Mouse (Mus musculus) midbrain, postnatal 0 days (tissue): ENCODE results near the gene Gatc. TPM values are rescaled to one million over a fixed set of nuclear protein-coding genes. Genes with fewer than 3 reads are reported as not detected.

Source experiments
- ATAC-seq: fragments of 200-750 bp; cut with Nextera tagmentation; 2 replicates; pipeline ENCODE4 v1.8.0; 2017; ENCODE audit warnings: moderate number of reproducible peaks, mild to moderate bottlenecking, moderate TSS enrichment, moderate library complexity; ENCODE audit not compliant: low FRiP score
- DNase-seq: peaks from one replicate; pipeline ENCODE4 v3.0.0-alpha.2; 2015; ENCODE audit warnings: low spot score
- H3K27ac ChIP-seq: fragments of 300-500 bp; sonication (generic); 2 replicates; pipeline ENCODE4 v1.5.1; 2014; ENCODE audit warnings: low read depth, mild to moderate bottlenecking, low read length, mixed read lengths
- H3K27me3 ChIP-seq: fragments of 300-500 bp; sonication (generic); 2 replicates; pipeline ENCODE4 v1.6.1; 2014; ENCODE audit warnings: low read length, control low read depth, mixed read lengths; ENCODE audit not compliant: insufficient read depth
- H3K36me3 ChIP-seq: fragments of 300-500 bp; sonication (generic); 2 replicates; pipeline ENCODE4 v1.6.1; 2014; ENCODE audit warnings: low read length, control low read depth, mixed read lengths; ENCODE audit not compliant: insufficient read depth
- H3K4me1 ChIP-seq: fragments of 300-500 bp; sonication (generic); 2 replicates; pipeline ENCODE4 v1.6.1; 2014; ENCODE audit warnings: mild to moderate bottlenecking, control low read depth, antibody characterized with exemption, low read length, mixed read lengths; ENCODE audit not compliant: insufficient read depth
- H3K4me2 ChIP-seq: fragments of 300-500 bp; sonication (generic); 2 replicates; pipeline ENCODE4 v1.6.1; 2014; ENCODE audit warnings: low read depth, mild to moderate bottlenecking, low read length, mixed read lengths; ENCODE audit not compliant: poor library complexity, severe bottlenecking
- H3K4me3 ChIP-seq: fragments of 300-500 bp; sonication (generic); 2 replicates; pipeline ENCODE4 v1.5.1; 2014; ENCODE audit warnings: low read depth, mild to moderate bottlenecking, low read length, moderate library complexity
- H3K9ac ChIP-seq: fragments of 300-500 bp; sonication (generic); replicated peaks from 2 replicates; pipeline ENCODE4 v1.6.1; 2014; ENCODE audit warnings: mild to moderate bottlenecking, low read length, moderate library complexity, mixed read lengths; ENCODE audit not compliant: poor library complexity, severe bottlenecking
- H3K9me3 ChIP-seq: fragments of 300-500 bp; sonication (generic); 2 replicates; pipeline ENCODE4 v1.6.1; 2016; ENCODE audit warnings: low read length, control low read depth
- CTCF ChIP-seq: IDR thresholded peaks from 2 replicates; pipeline ENCODE4 v1.5.1; 2016; ENCODE audit warnings: antibody characterized with exemption, mild to moderate bottlenecking
- WGBS: fragments of 180-500 bp; shearing (Covaris S2); extraction: QIAGEN DNeasy Blood & Tissue Kit; methylation state at CpG from one replicate; pipeline ENCODE4 v1.1.7; 2014; 5-methylcytosine and 5-hydroxymethylcytosine counted together
- polyA plus RNA-seq: library from polyadenylated mRNA; unstranded; fragments of >200 nt; fragmentation: Nextera tagmentation; extraction: Ambion mirVana; gene quantifications from 2 replicates; pipeline ENCODE4 v1.2.1, GENCODE M21; 2015
- total RNA-seq: library from RNA; depleted of rRNA; stranded (reverse); fragments of >200 nt; gene quantifications from 2 replicates; pipeline ENCODE4 v1.2.3, GENCODE M21; 2014

Gene Gatc
- total and polyA plus RNA-seq, 2 experiments from 2014 or later = 27.8 to 42.4 TPM

DNA sequence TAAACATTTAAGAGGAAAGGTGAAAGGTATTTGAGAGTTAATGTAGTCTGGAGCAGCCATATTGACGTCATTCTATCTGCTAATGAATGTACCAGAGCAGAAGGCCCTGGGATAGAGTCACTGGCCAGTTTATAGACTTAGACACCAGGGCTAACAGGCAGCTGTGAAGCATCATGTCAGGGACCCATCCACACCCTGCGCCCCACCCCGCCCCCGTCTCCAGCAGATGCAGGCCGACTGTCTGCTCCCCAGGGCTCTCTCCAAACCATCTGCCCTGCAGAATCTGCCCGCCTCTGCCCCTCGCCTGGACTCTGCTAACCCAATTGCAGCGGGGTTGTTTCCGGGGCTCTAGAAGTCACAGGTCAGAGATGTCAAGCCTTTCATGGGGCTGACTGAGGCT is 30.8 kb upstream of the Gatc start:
- no peaks in the 10 kb centered on the region for H3K36me3 ChIP-seq
- H3K4me2 ChIP-seq = no peak overlapping the region
- DNase-seq (no peak), ATAC-seq (no peak)
- H3K9ac ChIP-seq = no peak overlapping the region
- TF ChIP-seq CTCF = no peak
- H3K27me3 ChIP-seq = no peaks in the 10 kb centered on the region
- no peak overlapping the region for H3K27ac ChIP-seq
- H3K4me1 ChIP-seq = no peaks in the 10 kb centered on the region
- H3K9me3 ChIP-seq = no peaks in the 10 kb centered on the region
- H3K4me3 ChIP-seq = no peak overlapping the region
- WGBS = 49% methylated on average over 9 of the region's 9 CpGs

GRCm38 (mm10) chr5:115364782-115365181 is 23.8 kb upstream of the Gatc start:
- H3K4me3 ChIP-seq = no peak overlapping the region
- DNase-seq = no peak
- WGBS = 90% methylated on average over 4 of the region's 4 CpGs
- H3K27ac ChIP-seq = no peak overlapping the region
- no peaks in the 10 kb centered on the region for H3K36me3 ChIP-seq
- H3K4me2 ChIP-seq = no peak overlapping the region
- ATAC-seq = no peak
- no peak for TF ChIP-seq CTCF
- no peaks in the 10 kb centered on the region for H3K27me3 ChIP-seq
- H3K4me1 ChIP-seq = no peaks in the 10 kb centered on the region
- H3K9me3 ChIP-seq = no peaks in the 10 kb centered on the region
- H3K9ac ChIP-seq = no peak overlapping the region

DNA sequence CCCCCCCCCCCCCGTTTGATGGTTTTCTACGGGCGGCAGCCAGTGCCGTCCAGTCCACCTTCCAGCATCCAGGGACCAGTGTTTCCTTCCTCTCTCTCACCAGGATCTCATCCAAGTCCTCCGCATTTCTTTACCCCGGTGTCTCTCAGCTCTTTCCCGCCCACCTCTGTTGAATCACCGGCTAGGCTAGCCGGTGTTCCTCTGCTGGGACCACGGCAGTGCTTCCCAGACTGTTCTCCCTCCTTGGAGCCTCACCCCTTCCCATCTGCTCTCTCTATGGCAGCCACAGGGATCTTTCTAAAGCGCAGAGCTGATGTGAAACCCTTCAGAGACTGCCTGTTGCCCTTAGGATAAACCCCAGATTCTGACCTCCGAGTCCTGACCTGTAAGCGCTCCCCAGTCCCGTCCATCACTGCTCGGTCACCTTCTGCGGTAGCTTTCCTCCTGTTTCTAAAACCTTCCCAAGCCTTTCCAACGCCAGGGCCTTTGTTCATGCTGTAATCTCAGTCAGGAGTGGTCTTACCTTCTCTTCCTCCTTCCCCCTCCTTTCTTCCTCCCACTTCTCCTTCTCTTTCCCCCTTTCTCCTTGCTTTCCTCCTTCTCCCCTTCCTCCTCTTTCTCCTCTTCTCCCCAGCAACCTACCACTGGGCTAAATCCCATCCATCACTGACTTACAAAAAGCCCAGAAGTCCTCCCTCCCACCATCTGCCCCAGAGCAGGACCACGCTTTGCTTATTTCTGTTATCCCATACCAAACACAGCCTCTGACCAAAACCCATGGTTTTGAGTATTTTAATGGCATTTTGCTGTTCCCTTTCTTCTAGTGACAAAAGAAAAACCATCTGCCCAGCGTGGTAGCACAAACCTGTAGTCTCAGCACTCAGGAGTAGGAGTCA is 22.1 kb upstream of the Gatc start:
- no peak for TF ChIP-seq CTCF
- no peak overlapping the region for H3K27ac ChIP-seq
- no peaks in the 10 kb centered on the region for H3K36me3 ChIP-seq
- H3K9me3 ChIP-seq = no peaks in the 10 kb centered on the region
- ATAC-seq (no peak), DNase-seq (no peak)
- H3K4me3 ChIP-seq = no peak overlapping the region
- H3K9ac ChIP-seq = no peak overlapping the region
- 25% methylated on average over 17 of the region's 19 CpGs for WGBS
- H3K4me1 ChIP-seq = no peaks in the 10 kb centered on the region
- no peak overlapping the region for H3K4me2 ChIP-seq
- no peaks in the 10 kb centered on the region for H3K27me3 ChIP-seq

- H3K4me2 ChIP-seq = no peak overlapping the region
- no peaks in the 10 kb centered on the region for H3K4me1 ChIP-seq
- ATAC-seq = no peak
- DNase-seq = no peak
- H3K9ac ChIP-seq = no peak overlapping the region
- H3K9me3 ChIP-seq = no peaks in the 10 kb centered on the region
- no peaks in the 10 kb centered on the region for H3K27me3 ChIP-seq
- no peak for TF ChIP-seq CTCF
- 31% methylated on average over 7 of the region's 7 CpGs for WGBS
- H3K36me3 ChIP-seq = no peaks in the 10 kb centered on the region
- H3K27ac ChIP-seq = no peak overlapping the region
- H3K4me3 ChIP-seq = no peak overlapping the region
Observed at GRCm38 (mm10) chr5:115362216-115362615, 21.2 kb upstream of the Gatc start.

DNA sequence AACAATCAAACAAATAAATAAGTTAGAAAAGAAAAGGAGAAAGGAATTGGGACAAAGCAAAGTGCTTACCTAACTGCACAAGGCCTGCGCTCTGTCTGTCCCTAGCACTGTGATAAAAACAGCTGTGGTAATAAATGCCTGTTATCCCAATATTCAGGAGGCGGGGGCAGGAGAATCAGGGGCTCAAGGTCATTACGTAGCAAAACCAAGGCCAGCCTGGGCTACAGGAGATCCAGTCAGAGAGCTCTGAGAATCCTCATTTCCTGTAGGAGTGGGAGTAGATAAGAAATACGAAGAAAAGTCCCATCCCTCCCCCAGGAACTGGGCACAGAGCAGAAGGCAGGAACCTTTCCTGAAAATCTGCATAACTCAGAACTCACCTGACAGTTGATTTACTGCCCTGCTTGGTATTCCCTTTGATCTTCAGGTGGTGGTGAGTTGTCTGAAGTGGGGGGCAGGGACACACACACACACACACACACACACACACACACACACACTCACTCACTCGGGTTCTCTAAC is 18.9 kb upstream of the Gatc start:
- Histone ChIP-seq H3K27ac (no peak overlapping the region), H3K27me3 (no peaks in the 10 kb centered on the region), H3K36me3 (no peaks in the 10 kb centered on the region), H3K4me2 (no peak overlapping the region), H3K4me1 (no peaks in the 10 kb centered on the region), H3K4me3 (no peak overlapping the region), H3K9me3 (no peaks in the 10 kb centered on the region), H3K9ac (no peak overlapping the region)
- ATAC-seq (no peak), DNase-seq (no peak)
- WGBS = 71% methylated on average over 5 of the region's 5 CpGs
- no peak for TF ChIP-seq CTCF

DNA sequence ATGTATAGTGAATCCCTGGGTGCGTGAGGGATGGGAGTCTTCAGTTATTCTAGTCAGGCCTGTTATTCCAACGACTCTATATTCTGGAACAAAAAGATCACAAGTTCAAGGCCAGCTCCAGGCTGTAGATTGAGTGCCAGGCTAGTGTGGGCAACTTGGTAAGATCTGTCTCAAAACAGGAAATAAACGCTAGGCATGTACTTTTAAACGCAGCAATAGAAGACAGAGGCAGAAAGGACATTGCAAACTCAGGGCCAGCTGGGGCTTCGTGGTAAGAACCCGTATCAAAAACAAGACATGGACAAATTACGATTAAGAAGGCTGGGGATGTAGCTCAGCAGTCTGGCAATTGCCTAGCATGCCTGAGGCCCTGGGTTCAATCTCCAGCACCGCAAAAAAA is 18.5 kb upstream of the Gatc start:
- no peak overlapping the region for H3K4me3 ChIP-seq
- no peak overlapping the region for H3K4me2 ChIP-seq
- no peak for TF ChIP-seq CTCF
- no peaks in the 10 kb centered on the region for H3K9me3 ChIP-seq
- no peaks in the 10 kb centered on the region for H3K4me1 ChIP-seq
- DNase-seq = no peak
- 84% methylated on average over 8 of the region's 8 CpGs for WGBS
- no peak overlapping the region for H3K9ac ChIP-seq
- H3K27ac ChIP-seq = no peak overlapping the region
- H3K36me3 ChIP-seq = no peaks in the 10 kb centered on the region
- no peak for ATAC-seq
- no peaks in the 10 kb centered on the region for H3K27me3 ChIP-seq
